Mouse (Mus musculus) gastrocnemius, adult 8-10 months (tissue): Measurements from ENCODE around the gene Zfr2. TPM values are rescaled to one million over a fixed set of nuclear protein-coding genes. Genes with fewer than 3 reads are reported as not detected.

Source experiments
- DNase-seq, 2 experiments: peaks; one replicate each; pipeline ENCODE4 v3.0.0; 2022; ENCODE audit warnings: low spot score in 2 of 2
- total RNA-seq, 4 experiments: library from RNA; stranded (reverse); gene quantifications; 2 replicates each; pipeline ENCODE4 v1.2.4; 2022

Gene Zfr2
- total RNA-seq, 4 experiments from 2014 or later: 1.8 to 2.7 (median 2.1) TPM

DNA sequence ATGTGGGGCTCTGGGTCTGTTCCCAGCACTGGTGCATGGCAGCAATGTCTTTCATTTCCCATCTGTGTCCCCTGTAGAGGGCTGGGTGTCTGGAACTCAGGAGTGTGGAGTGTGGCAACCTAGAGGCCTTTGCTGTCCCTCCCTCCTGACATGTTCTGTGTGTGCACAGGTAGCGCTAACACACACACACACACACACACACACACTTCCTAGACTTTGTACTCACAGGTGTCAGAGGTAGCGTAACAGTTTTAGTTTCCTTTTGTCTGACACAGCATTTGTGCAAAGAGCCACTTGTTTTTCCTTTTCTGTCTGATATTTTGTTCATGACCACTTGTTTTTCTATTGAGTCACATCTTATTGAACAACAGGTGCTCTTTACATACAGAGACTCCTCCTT is 14.8 kb downstream of the Zfr2 start:
- no peak for DNase-seq

DNA sequence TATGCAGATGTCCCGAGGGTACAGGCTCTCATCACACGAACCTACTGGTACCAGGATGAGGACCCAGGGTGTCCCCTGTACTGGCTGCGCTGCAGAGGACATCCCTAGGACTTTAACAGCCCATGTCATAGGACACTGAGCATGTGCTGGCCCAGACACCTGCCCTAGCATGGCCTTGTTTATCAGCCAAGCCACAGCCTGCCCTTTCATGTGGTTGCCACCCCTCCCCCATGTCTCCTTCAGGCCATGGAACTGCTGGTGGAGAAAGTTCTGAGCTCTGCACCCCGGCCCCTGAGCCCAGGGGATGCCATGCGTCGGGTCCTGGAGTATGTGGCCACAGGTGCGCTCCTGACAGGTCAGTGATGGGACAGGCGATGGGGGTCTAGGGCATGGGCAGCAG is 16.5 kb downstream of the Zfr2 start:
- DNase-seq: no peak

DNA sequence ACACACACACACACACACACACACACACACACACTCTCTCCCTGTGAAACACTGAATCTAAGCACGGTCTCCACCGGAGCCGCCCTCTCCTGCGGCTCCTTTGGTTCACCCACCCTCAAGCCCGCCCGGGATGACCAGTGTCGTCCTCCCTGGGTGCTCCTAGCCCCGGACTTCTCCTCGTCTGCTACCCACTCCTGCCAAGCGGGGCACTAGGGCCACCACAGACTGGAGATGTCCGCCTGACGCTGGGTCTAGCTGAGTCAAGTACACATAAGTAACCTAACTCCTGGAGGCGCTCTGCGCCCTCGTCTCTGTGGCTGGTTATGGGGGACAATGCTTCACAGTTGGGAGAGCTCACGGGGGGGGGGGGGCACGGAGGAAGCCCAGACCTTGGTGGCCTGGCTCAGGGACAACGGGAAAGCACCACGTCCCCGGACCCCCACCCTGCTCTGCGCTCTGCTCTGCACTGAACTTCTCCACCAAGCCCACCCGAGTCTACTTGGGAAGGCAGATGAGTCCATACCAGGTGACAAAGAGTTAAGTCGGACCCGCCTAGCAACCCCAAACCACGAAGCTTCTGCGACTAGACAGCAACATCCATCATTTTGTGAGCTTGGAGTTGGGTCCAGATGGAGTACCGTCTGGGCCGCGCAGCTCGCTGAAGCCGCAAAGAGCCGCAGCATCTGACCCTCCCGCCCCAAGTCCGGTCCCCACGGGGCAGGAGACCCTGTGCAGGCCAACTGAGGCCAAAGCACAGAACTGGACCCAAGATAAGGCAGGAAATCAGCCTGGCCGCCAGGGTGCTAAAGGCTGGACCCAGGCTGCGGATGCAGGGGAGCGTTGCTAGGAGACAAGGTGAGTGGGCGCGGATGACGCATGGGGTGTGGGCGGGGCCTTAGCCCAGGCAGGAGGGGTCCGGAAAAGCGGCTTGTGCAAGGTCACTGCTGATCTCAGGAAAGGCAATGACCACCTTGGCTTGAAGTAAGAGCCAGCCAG is 19.8 kb downstream of the Zfr2 start, which contains the start of gene Matk:
TSS of gene Matk (plus strand) at position 512 of the 996 bp plus-strand sequence.
- DNase-seq: no peak

DNA sequence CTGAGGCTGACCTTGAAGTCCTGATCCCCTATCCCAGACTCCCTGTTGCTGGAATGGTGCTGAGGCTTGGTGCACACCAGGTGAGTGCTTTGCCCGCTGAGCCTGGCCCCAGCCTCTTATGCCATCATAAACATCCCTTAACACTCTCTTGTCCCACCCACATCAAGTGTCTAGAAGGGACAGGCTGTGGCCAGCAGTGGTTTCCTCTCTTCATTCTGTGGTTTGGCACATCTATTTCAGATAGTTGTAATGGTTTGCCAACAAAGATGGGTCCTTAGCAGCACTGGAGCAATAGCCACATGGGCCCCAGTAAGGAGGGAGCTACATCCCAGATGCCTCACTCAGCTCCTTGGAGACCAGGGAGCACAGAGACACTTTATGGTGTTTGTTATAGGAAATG is 21.9 kb downstream of the Zfr2 start:
- no peak for DNase-seq

DNA sequence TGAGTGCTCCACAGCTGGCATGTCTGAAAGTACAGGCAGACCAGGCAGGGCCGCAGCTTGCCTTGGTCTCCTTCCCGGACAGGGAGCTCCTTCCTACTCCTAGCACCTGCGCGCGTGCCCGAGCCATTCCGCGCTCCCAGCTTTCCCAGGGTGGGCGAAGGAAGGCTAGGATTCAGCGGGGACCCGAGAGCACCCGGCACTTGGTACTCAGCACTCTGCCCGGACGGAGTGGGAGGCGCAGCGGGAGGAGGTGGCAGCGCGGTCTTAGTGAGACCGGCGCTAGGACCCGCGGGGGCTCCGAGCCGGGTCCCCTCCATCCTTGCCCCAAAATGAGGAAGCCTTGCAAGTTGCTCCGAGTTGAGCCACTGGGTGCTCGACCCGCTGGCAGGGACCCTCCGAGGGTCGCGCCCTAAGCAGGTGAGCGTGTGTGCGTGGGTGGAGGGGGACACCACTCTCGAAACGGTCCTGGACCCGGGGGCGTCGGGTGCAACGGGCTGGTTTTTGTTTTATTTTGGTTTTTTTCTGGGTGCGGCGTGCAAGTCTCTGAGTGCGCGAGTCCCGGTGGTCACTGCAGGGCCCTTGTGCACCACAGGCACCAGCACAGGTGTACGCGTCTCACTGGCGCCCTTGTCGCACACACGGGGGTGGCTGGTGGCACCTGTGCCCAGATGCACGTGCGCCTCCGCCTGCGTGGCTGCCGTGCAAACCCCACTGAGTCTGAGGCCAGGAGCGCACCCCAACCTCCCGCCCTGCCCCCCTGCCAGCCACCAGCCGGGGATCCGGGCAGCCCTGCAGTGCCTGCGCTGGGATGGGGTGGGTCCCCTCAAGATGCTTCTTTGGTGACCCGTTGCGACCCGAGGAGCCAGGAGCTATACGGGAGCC is 24.4 kb downstream of the Zfr2 start:
- DNase-seq: no peak

DNA sequence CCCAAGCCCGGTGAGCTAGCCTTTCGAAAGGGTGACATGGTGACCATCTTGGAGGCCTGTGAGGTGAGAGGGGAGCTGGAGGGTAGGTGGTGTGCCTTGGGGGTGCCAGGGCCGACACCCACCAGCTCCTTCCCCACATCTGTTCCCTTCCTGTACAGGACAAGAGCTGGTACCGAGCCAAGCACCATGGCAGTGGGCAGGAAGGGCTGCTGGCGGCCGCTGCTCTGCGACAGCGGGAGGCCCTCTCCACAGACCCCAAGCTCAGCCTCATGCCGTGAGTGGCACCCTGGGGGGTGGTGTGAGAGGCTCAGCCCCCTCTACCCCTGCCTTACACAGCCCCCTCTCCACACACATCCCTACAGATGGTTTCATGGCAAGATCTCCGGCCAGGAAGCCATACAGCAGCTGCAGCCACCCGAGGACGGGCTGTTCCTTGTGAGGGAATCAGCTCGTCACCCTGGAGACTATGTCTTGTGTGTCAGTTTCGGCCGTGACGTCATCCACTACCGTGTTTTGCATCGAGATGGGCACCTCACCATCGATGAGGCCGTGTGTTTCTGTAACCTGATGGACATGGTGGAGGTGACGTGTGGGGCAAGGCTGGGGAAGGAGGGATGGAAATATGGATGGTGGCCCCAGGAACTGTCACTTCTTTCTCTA is 26.4 kb downstream of the Zfr2 start:
- no peak for DNase-seq

DNA sequence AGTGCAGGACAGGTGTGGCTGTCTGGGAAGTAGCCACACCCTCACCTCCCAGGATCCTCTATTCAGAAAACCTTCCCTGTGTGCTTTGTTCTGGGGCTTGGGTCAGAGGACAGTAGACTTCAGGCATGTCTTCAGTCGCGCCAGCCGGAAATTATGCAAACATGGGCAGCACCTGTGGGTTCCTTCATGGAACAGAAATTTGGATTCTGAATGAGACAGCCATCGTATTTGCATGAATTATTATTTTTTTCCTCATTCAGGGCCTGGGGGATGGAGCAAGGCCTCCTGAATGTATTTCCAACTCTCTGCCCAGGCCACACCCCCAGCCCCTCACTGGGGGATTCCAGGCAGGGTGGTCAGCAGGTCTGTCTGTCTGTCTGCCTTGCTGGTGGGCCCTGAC is 28.1 kb downstream of the Zfr2 start:
- DNase-seq: no peak

DNA sequence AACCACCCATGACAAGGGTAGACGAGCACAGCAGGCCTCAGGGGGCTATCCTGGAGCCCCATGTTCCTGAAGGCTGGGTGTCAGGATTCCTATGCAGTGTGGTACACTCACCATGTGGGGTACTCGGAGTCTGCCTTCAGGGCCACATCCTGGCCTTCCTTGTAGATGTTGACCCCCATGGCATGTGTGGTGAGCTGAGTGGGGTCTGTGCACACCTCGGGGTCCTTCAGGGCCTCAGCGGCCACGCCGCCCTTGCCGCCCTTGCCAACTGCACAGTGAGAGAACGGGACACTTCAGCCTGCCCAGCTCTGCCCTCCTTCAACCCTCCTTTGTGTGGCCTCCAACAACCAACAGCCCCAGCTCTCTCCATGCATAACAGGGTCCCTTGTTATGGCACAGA is 32.6 kb downstream of the Zfr2 start:
- DNase-seq: no peak

DNA sequence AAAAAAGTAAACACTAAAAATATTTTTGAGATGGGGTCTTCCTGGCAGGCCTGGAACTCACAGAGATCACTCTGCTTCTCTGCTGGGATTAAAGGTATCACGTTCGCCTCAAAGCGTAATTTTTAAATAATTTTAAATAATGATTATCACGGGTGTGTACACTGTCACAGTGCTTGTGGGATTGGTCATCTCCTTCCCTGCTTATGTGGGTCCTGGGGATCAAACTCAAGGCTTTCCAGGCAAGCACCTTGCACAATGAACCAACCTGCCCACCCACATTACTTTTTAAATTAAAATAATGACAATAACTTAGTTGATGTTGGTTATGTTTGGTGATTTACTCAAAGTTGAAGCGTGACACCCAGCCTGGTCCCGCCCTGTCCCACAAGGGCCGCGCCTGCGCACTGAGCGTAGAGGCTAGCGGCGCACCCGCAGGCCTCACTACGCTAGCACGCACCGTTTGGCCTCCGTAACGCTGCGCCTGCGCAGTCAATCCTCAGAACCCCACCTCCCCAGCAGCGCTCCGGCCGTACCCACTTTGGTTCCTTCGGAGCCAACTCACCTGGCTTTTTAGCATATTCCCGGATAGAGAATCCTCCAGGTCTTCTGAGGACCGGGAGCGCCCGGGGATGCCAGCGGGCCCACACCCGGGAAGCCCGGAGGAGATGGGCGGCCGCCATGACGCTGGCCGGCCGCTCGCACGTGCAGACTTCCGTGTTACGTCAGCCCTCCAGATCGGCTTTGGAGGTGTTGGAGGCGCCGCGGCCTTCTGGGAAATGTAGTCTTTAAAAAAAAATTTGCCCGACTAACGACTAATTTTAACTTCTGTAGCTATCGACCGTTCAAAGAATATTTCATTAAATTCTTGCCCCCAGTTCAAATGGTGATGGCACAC is 33.5 kb downstream of the Zfr2 start, which contains the start of the genes Mrpl54 and Apba3:
TSS of gene Mrpl54 (minus strand) at position 724 of the 895 bp plus-strand sequence.
TSS of gene Apba3 (plus strand) at position 750 of the 895 bp plus-strand sequence.
- DNase-seq: peak; percentile 94 to 96

DNA sequence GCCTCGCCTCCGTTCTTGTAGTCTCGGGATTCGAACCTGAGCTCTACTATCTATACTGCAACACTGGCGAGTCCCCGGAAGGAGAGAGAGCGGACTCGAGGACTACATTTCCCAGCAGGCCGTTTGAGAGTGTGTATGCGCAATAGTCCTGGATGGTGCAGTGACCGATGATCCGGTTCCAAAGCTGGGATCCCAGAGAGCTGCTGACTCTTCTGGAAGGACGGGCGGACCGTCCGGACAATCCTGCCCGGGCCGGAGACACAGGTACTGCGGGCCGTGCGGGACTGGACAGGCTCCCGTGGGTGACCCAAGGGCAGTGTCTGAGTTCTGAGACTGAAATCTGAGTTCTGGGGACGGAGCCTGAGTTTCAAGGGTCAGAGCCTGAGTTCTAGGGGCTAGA is 35.1 kb downstream of the Zfr2 start:
- DNase-seq: peak; percentile 83 to 87

DNA sequence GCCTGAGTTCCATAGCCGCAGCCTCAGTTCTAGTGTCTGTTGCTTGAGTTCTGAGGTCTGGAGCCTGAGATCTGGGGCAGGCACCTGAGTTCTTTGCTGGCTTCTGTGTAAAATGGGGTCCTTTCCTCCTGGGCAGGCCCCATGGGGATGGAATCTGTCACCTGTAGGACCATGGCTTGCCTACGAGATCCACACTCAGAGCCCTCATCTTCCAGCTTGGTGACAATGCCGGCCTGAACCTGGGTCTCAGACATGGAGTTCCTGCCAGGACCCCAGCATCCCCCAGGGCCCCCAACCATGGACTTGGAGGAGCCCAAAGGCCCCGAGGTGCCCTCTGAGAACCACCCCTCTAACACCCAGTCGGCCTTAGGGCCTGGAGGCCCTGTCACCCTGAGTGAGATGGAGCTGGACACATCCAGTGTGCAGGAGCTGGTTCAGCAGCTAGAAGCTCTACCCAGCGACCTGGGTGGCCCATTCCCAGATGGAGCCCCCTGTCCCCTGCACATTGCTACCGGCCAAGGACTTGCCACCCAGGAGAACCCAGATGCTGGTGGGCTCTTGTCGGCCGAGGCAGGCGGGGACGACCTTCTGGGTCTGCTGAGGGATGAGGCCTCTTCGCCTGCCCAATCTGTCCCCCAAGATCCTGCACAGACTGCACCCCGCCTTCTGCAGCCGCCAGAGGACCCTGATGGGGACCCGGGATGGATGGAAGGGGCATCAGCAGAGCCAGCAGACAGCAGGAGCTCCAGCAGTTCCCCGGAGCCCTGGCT is 35.9 kb downstream of the Zfr2 start:
- DNase-seq: no peak

DNA sequence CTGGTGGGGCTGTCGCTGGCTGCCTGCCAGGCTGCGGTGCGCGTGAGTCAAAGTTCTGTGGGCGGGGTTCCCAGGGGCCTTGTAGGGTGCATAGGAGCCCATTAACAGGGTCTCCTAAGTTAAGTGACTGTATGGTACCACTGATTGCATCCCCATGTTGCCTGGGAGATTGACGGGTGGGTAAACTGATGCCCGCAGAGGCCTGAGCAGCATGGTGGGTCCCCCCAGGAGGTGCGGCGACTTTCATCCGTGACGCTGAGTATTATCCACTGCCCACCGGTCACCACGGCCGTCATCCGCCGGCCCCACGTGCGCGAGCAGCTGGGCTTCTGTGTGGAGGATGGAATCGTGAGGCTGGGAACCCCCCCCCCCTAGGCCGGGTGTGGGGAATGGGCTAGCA is 39.4 kb downstream of the Zfr2 start:
- DNase-seq: no peak

DNA sequence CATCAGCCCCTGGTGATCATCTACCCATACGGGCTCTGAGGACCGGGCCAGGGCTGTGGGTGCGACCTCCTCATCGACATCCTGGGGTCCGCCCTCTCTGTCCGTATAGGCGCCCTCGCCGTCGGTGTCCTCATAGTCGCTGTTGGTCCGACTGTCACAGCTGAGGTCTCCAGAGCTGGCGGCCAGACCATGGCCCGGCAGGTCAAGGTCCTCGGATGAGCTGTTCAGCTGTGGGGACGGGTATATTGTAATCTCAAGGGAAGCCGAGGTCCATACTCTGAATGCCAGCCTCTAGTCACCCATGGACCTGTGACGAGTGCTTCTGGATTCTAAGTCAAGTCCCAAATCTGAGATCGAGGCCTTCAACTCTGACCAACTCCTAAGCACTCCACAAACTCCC is 40.9 kb downstream of the Zfr2 start:
- DNase-seq: no peak

DNA sequence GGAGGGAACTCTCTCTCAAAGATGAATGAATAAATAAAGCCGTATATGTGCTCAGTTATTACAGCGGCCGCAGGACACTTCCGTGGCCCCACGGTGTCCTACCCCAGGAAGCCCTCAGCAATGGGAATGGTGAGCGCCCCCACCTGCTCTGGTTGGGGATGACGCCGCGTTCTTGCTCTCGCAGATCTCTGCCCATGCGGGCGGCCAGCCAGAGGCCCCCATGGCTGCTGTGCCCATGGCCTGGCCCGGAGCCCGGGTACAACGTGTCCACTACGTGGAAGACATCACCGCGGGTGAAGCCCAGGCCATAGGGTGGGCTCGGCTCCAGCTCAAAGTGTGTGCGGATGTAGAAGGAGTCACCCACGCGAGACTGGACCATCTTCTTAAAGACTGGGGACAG is 44.7 kb downstream of the Zfr2 start:
- no peak for DNase-seq

DNA sequence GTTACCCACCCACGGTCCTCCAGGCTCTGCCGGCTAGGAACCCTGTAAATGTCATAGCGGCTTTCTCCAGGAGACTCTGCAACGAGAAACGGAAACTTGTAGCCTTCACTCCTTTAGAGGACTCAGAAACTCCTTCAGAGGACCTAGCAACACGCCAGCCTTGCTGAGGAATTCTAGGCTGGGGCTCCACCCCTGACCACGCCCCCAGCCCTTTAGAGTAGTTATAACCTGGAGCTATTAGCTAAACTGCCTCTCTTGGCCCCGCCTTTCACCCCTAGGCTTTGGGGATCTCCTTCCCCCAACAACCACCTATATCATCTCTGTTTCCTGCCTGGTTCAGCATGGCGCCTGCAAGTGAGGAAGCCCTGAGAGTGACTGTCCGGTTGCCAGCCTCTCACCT is 46.5 kb downstream of the Zfr2 start:
- DNase-seq: no peak

DNA sequence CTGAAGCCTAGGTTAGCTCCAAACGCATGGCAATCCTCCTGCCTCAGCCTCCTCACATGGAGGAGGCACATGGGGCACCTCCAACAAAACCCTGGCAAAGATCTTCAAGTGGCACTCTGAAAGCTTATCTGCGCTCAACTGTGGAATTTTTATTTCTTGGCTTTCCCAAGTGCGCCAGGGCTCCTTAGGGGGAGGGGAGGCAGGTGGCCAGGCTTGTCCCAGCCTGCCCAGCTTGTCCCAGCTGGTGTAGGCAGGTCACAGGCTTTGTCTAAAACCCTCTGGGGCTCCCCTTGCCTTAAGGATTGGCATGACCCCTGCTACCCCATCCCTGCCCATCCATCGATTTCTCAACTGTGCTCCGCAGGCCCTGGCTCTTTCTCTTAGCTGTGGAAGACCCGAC is 51.2 kb downstream of the Zfr2 start:
- DNase-seq: no peak

DNA sequence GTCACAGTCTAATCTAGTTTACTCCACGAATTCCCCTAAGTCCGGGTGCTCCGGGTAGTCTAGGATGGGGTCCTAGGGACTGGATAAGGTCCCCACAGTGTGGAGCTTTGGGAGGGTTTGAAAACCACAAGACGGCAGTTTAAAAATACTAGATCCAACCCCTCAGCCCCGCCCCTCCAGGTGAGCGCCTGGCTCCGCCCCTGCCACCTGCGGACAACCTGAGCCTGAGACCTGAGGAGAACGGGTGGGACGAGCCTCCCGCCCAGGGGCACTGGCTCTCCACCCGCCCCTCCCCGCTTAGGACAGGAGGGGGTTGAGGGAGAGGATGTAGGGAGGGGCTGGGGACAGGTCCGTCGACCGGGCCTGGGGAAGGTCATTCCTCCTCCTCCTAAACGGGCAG is 51.8 kb downstream of the Zfr2 start:
- DNase-seq: no peak

DNA sequence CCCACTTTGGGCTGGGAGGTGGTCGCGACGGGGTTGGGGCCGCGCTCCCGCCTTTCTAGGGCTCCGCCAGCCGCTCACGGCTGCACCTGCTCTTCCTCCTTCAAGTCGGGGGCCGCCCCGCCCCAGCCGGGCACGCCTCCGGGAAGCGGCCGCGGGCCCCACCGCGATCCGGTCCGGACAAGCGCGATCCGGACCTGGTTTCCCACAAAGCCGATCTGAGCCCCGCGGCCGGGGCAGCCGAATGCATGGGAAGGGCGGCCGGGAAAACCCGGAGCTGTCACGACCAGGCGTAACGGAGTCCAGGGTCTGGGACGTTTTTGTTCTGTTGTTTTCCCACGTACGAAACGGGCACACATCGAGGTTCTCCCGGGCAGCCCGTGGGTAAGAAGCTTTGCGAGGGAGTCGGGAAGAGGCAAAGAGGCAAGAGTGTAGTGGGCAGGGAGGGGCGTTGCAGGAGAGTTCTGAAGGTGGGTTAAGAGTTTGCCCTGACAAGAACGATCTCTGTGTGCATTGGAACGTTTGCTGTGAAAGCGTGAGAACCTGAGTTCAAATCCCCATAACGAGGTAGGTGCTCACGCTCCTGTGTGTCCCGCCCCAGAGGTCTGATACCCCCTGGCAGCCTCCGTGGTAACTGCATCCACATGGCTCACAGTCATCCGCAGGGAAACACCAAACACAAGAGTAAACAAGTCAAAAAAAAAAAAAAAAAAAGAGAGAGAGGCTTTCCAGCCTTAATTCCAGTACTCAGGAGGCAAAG is 52.9 kb downstream of the Zfr2 start:
- DNase-seq: peak; percentile 65 to 68

DNA sequence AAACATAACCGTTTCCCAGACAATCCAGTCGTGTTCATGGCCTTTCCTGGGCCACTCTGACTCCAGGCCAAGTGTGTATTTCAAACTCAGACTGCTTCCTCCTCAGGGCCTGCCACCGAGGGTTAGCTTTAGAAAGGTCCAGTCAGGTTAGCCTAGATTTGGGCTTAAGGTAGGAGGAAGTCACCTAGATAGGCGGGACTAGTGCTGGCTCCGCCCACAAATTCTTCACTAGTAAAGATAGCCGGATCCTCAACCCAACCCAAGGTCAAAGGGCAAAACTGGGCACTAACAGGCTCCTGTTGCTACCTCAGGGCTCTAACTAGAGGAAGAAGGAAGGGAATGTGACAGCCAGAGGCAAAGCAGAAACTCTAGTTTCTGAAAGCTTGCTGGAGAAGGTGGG is 53.6 kb downstream of the Zfr2 start:
- DNase-seq: no peak
